Mouse (Mus musculus) brown adipose tissue, adult 24 weeks (tissue): ENCODE measurements at regions not wholly inside any gene's neighbourhood (a gene's known extent, or its start where the extent isn't known, plus 50 kb on each side); places are given as distances from the start of the nearest gene placed in this dataset.

ENCODE experiments used
- H3K27ac ChIP-seq: fragments of 200-500 bp; replicated peaks from 2 replicates; pipeline ENCODE4 v1.5.1; 2012; ENCODE audit warnings: low read depth, mild to moderate bottlenecking, low read length
- H3K4me1 ChIP-seq: fragments of 200-500 bp; 2 replicates; pipeline ENCODE4 v1.6.1; 2012; ENCODE audit warnings: low read length, mixed read lengths; ENCODE audit not compliant: control insufficient read depth, insufficient read depth, insufficient read length
- H3K4me3 ChIP-seq: fragments of 200-500 bp; 2 replicates; pipeline ENCODE4 v1.5.1; 2012; ENCODE audit warnings: low read depth, mild to moderate bottlenecking, low read length, moderate library complexity; ENCODE audit not compliant: insufficient read depth

GRCm38 (mm10) chr2:75759196-75759885, 54.9 kb upstream of the Nfe2l2 start:
- Histone ChIP-seq H3K4me1 (no peaks in the 10 kb centered on the region), H3K27ac (no peak overlapping the region), H3K4me3 (no peak overlapping the region)

GRCm38 (mm10) chr2:75758277-75758676, 53.8 kb upstream of the Nfe2l2 start:
- Histone ChIP-seq H3K4me3 (no peak overlapping the region), H3K27ac (no peak overlapping the region)

GRCm38 (mm10) chr2:75756704-75757638, 52.5 kb upstream of the Nfe2l2 start:
- Histone ChIP-seq H3K27ac (peak overlapping the region; percentile 42), H3K4me1 (no peaks in the 10 kb centered on the region; the same call in 1 of the 2 replicates), H3K4me3 (no peak overlapping the region)

More at GRCm38 (mm10) chr2:75758277-75758676, 53.8 kb upstream of the Nfe2l2 start:
- H3K4me1 ChIP-seq, result no peaks in the 10 kb centered on the region

GRCm38 (mm10) chr2:75754606-75755005, 50.2 kb upstream of the Nfe2l2 start:
- H3K4me1 ChIP-seq, result no peaks in the 10 kb centered on the region; the same call in 1 of the 2 replicates
- no peak overlapping the region for H3K4me3 ChIP-seq
- H3K27ac ChIP-seq, result no peak overlapping the region
